Mouse (Mus musculus): ENCODE results near the gene Lyrm7. TPM values are rescaled to one million over a fixed set of nuclear protein-coding genes. Genes with fewer than 3 reads are reported as not detected.

Gene Lyrm7
- polyA plus RNA-seq (2012; rRNA removed; ENCODE audit: low replicate concordance): 1.7 and 3.4 TPM in 2 replicates

GRCm38 (mm10) chr11:54860256-54861038 lies at the start of gene Lyrm7:
Gene Lyrm7 (minus strand): TSS chr11:54860916.

GRCm38 (mm10) chr11:54902333-54903323 lies 41.9 kb upstream of the Lyrm7 start, which contains the start of gene Gpx3:
Gene Gpx3 (plus strand): TSS chr11:54902453.

GRCm38 (mm10) chr11:54866119-54867048 lies 5.7 kb upstream of the Lyrm7 start, which contains the start of gene Hint1:
Gene Hint1 (plus strand): TSS chr11:54866383.

GRCm38 (mm10) chr11:54787488-54788474 lies 72.9 kb downstream of the Lyrm7 start, which contains the start of gene Cdc42se2:
Gene Cdc42se2 (minus strand): TSS chr11:54787675.

Other genes with a start within 250 kb of the Lyrm7 start
- gene Cdc42se2, start 73.2 kb downstream of the Lyrm7 start, polyA plus RNA-seq (2012; rRNA removed; ENCODE audit: low replicate concordance): 36.7 and 43.0 TPM in 2 replicates
- 263 and 469 TPM in 2 replicates for gene Hint1, start 5.5 kb upstream of the Lyrm7 start, polyA plus RNA-seq (2012; rRNA removed; ENCODE audit: low replicate concordance)
- gene Gpx3, start 41.5 kb upstream of the Lyrm7 start, polyA plus RNA-seq (2012; rRNA removed; ENCODE audit: low replicate concordance): 160 and 332 TPM in 2 replicates
- gene Tnip1, start 102.0 kb upstream of the Lyrm7 start, polyA plus RNA-seq (2012; rRNA removed; ENCODE audit: low replicate concordance): 36.3 and 38.0 TPM in 2 replicates
- 378 and 412 TPM in 2 replicates for gene Anxa6, start 172.5 kb upstream of the Lyrm7 start, polyA plus RNA-seq (2012; rRNA removed; ENCODE audit: low replicate concordance)
- 13.3 and 14.6 TPM in 2 replicates for gene Ccdc69, start 217.2 kb upstream of the Lyrm7 start, polyA plus RNA-seq (2012; rRNA removed; ENCODE audit: low replicate concordance)
- 108 and 171 TPM in 2 replicates for gene Gm2a, start 237.2 kb upstream of the Lyrm7 start, polyA plus RNA-seq (2012; rRNA removed; ENCODE audit: low replicate concordance)